Mouse (Mus musculus) v-Abl transformed pro-B cells (cell line): ENCODE measurements around the gene Olfr221.

Source experiments
- in situ Hi-C, 2 experiments: fragments of 400-800 bp; cut with MboI; formaldehyde crosslinking; loops; one replicate each; pipeline ENCODE4 v1.15.1; 2025; ENCODE audit not compliant: unreplicated experiment in 2 of 2

The Olfr221 gene

GRCm38 (mm10) chr14:52020486-52021137 is 21.6 kb downstream of the Olfr221 start, which contains the start of gene Zfp219:
Gene Zfp219 (minus strand): TSS chr14:52020733.
- in situ Hi-C loops: loop anchor here (5.0 to 25.0 kb wide), 5 partner anchors 118 to 933 kb away; partner anchors contain the start of genes Ang (in 1 of the 2), Ang4 (in 1 of the 2), Eddm3b (in 1 of the 2) and Rnase4 (in 1 of the 2)

GRCm38 (mm10) chr14:52019590-52020340 is 22.5 kb downstream of the Olfr221 start:
- in situ Hi-C loops: loop anchor here (5.0 to 25.0 kb wide), 6 partner anchors 85 to 932 kb away; partner anchors contain the start of genes Ang (in 1 of the 2), Ang4 (in 1 of the 2), Eddm3b (in 1 of the 2) and Hnrnpc (in 1 of the 2)

DNA sequence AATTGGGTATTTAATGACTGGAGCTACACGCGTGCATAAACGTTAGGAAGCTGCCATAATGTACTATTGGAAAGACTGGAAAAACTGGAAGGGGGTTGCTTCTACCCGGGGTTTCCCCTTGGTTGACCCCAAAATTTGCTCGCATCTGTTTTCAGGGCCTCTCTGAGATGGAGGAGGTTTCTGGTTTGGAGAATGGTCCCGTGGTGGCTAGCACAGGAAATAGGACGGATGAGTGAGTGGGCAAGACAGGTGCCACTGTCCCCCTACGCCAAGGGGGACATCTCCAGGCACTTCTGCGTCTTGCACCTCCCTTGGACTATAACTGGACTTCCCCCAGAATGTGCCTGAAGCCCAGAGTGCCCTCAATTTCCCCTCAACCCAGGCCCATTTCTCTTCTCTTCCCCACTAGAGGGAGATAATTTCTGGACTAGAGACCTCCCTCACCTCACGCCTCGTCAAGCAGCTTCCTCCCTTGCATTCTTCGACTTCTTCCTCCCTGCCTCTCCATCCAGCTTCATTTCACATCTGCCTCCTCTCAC is 23.1 kb downstream of the Olfr221 start:
- in situ Hi-C loops: loop anchor here (10.0 to 25.0 kb wide), 4 partner anchors 86 to 932 kb away; partner anchors contain the start of genes Ang (in 1 of the 2), Ang4 (in 1 of the 2), Eddm3b (in 1 of the 2) and Hnrnpc (in 1 of the 2)

- in situ Hi-C loops: loop anchor here (10.0 to 25.0 kb wide), 4 partner anchors 86 to 931 kb away; partner anchors contain the start of genes Ang (in 1 of the 2), Ang4 (in 1 of the 2), Eddm3b (in 1 of the 2) and Hnrnpc (in 1 of the 2)
Measured at GRCm38 (mm10) chr14:52018248-52019050, 23.8 kb downstream of the Olfr221 start.

DNA sequence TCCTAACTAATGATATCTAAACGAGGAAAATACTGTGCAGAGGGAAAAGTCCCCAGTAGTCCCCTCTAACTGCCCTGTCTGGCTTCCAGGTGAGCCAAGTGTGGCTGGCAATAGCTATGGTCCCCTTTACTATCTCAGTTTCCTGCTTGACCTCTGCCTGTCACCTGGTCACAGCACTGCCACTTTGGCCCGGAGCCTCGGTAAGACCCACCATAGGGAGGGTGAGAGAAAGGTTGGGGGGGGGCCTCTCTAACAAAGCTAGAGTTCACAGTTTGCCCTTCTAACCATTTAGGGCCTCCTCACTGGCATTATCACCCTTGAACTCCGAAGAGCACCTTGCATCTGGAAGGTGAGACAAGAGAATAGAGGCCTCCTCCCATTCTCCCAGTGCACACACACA is 24.6 kb downstream of the Olfr221 start:
- in situ Hi-C loops: loop anchor here (10.0 to 25.0 kb wide), 4 partner anchors 87 to 930 kb away; partner anchors contain the start of genes Ang (in 1 of the 2), Ang4 (in 1 of the 2), Eddm3b (in 1 of the 2) and Hnrnpc (in 1 of the 2)

- in situ Hi-C loops: loop anchor here (10.0 to 25.0 kb wide), 4 partner anchors 88 to 930 kb away; partner anchors contain the start of genes Ang (in 1 of the 2), Ang4 (in 1 of the 2), Eddm3b (in 1 of the 2) and Hnrnpc (in 1 of the 2)
Measured at GRCm38 (mm10) chr14:52016625-52017405, 25.4 kb downstream of the Olfr221 start.

GRCm38 (mm10) chr14:52015445-52016100 is 26.7 kb downstream of the Olfr221 start, which contains the start of gene Tmem253:
Gene Tmem253 (plus strand): TSS chr14:52015658.
- in situ Hi-C loops: loop anchor here (10.0 to 25.0 kb wide), 4 partner anchors 89 to 928 kb away; partner anchors contain the start of genes Ang (in 1 of the 2), Ang4 (in 1 of the 2), Eddm3b (in 1 of the 2) and Hnrnpc (in 1 of the 2)

DNA sequence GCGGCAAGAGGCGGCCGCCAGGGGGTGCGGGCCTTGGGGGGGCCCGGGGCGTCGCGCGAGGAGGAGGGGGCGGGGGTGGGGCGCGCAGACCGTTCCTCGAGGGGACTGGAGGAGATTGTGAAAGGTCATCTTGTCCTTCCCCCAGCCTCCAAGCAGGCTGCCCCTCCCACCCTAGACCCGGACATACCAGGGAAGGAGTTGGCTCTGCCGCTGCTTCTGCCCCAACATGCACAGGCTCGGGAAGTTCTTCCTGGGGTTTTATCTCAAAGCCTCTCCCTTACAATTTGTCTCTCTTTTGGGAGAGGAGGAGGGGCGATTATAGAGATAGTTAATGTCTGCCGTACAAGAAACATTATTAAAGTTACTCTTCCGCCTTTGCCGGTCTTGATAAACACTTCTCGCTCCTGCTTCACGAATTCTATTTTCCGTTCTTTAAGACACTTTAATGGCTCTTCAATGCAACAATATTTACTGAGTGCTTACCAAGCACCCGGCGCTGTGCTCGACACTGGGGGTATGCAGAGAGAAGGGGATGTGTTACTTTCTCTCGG is 27.4 kb downstream of the Olfr221 start:
- in situ Hi-C loops: loop anchor here (10.0 to 25.0 kb wide), 4 partner anchors 90 to 928 kb away; partner anchors contain the start of genes Ang (in 1 of the 2), Ang4 (in 1 of the 2), Eddm3b (in 1 of the 2) and Hnrnpc (in 1 of the 2)

DNA sequence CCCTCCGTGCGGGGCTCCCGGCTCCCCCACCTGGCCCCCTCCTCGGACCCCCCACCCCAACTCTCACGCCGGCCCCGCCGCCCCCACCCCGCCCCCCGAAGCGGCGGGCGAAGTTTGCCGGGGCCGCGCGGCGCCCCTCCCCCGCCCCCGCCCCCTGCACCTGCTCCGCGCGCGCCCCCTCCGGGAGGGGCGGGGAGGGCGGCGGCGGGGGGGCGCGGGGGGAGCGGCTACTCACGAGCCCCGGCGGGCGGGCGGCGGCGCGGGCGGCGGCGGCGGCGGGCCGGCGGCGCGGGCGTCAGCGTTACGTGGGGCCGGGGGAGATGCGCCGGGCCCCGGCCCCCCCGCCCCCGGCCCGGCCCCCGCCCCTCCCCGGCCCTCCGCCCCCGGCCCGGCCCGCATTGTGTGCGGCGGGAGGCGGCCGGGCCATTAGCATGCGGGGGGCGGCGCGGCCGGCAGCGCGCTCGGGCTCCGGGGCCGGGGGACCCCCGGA is 27.9 kb downstream of the Olfr221 start:
- in situ Hi-C loops: loop anchor here (10.0 to 25.0 kb wide), 4 partner anchors 90 to 927 kb away; partner anchors contain the start of genes Ang (in 1 of the 2), Ang4 (in 1 of the 2), Eddm3b (in 1 of the 2) and Hnrnpc (in 1 of the 2)

DNA sequence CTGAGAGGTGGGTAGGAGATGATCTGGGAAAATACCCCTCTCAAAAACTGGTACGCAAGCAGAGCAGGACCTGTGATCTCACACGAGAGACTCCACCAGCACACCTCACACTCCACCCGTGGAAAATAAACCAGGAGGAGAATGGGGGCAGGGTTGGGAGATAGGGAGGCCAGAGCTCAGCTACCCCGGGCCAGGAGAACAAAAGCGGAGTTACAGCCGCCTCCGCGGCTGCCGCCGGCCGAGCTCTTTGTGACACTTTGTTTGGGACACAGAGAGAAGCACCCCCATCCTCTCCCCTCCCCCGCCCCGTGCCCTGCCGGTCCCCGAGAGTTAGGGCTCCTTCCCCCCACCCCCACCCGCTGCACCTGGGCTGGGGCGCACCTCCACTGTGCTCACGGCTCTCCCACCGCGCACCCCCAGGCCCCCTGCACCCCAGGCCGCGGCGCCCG is 28.5 kb downstream of the Olfr221 start:
- in situ Hi-C loops: loop anchor here (10.0 to 25.0 kb wide), 4 partner anchors 91 to 926 kb away; partner anchors contain the start of genes Ang (in 1 of the 2), Ang4 (in 1 of the 2), Eddm3b (in 1 of the 2) and Hnrnpc (in 1 of the 2)

DNA sequence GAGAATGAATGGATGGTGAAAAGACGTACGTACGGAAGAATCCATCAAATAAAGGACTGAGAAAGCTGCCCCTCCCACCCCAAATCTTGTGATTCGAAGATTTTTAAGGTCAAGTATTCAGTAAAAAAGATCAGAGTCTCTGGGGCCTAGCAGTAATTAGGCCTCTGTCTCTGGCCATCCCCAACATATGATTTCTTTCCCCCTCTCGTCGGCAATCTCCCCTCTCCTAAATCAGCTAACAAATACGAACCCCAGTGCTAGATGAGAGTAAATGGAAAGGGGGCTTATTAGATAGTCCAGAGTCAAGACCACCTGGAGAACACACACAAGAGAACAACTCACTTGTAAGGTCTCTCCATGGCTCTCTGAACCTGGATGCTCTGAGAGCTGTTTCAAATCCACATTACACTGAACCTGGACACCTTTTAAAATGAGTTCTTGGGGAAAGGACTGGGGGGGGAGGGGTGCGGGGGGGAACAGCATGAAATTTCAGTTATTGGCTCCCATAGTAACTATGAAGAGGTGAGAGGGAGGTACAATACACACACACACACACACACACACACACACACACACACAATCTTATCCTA is 29.1 kb downstream of the Olfr221 start:
- in situ Hi-C loops: loop anchor here (10.0 to 25.0 kb wide), 4 partner anchors 92 to 926 kb away; partner anchors contain the start of genes Ang (in 1 of the 2), Ang4 (in 1 of the 2), Eddm3b (in 1 of the 2) and Hnrnpc (in 1 of the 2)

DNA sequence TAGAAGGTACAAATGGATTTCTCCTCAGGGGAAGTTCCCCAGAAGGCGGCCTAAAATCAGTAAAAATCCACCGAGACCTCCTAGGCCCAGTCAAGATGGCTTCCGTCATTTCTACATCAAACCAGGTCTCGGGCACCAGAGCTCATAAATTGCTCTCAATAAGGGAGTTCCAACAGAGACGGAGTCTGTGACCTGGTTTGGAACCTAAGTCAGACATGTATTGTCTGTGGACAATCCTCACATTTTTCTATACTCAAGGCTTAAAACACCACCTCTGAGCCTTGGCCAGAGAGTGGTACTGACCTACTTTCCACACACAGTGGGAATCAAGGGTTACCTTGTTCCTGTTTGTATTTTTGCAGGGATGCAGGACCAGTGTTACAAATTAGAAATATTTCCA is 29.7 kb downstream of the Olfr221 start:
- in situ Hi-C loops: loop anchor here (10.0 to 25.0 kb wide), 4 partner anchors 92 to 925 kb away; partner anchors contain the start of genes Ang (in 1 of the 2), Ang4 (in 1 of the 2), Eddm3b (in 1 of the 2) and Hnrnpc (in 1 of the 2)

DNA sequence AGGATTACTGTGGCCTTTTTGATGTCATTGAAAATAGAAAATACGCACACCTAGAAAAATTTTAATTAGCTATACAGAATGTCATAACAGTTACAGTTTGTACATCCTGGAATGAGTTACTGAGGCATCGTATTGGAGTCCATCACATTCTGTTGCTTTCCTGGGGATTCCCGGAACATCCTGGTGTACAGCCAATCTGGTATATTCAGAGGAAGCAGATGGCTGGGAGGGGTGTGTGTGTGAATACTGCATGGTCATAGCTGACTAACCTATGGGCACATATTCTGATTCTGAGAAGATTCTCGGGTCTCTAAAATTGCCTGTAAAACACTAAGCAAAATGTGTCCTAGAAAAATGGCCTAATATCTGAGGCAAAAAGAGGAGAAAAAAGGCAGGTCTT is 30.2 kb downstream of the Olfr221 start:
- in situ Hi-C loops: loop anchor here (10.0 to 25.0 kb wide), 4 partner anchors 93 to 925 kb away; partner anchors contain the start of genes Ang (in 1 of the 2), Ang4 (in 1 of the 2), Eddm3b (in 1 of the 2) and Hnrnpc (in 1 of the 2)

DNA sequence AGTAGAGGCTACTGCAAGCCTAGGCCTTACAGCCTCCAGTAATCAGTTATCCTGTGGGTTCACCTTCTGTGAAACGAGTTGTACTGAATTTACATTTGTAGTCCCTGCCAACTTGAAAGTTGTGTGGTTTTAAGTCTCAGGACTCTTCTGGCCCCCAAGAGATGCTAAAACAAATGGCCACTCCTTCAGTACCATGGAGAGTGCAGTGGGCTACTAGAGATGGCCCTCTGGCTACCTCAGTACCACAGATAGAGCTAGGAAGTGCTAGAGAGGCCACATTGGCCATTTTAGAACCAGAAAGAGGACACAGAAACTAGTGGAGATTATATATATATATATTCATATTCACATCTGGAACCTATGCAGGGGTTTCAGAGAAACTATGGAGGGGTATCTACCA is 30.6 kb downstream of the Olfr221 start:
- in situ Hi-C loops: loop anchor here (10.0 to 25.0 kb wide), 4 partner anchors 93 to 924 kb away; partner anchors contain the start of genes Ang (in 1 of the 2), Ang4 (in 1 of the 2), Eddm3b (in 1 of the 2) and Hnrnpc (in 1 of the 2)

- in situ Hi-C loops: loop anchor here (10.0 to 25.0 kb wide), 4 partner anchors 94 to 923 kb away; partner anchors contain the start of genes Ang (in 1 of the 2), Ang4 (in 1 of the 2), Eddm3b (in 1 of the 2) and Hnrnpc (in 1 of the 2)
Measured at GRCm38 (mm10) chr14:52010446-52011111, 31.7 kb downstream of the Olfr221 start.
